Comparison of ENCODE assay signal across 16 mouse cellular contexts in the genomic region with DNA sequence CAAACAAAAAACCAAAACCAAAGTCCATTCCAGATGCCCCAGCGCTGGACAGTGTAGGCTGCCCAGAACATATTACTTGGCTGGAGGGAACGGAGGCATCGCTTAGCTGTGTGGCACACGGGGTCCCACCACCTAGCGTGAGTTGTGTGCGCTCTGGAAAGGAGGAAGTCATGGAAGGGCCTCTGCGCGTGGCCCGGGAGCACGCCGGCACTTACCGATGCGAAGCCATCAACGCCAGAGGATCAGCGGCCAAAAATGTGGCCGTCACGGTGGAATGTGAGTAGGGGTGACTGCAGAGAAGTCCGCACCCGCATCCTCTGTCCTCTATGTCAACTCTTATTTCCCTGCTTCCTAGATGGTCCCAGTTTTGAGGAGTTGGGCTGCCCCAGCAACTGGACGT. TPM values are rescaled to one million over a fixed set of nuclear protein-coding genes. Genes with fewer than 3 reads are reported as not detected.
DNase-seq lines count a peak whose midpoint lies in the region; ATAC-seq and TF ChIP-seq lines count a peak whose summit lies in the region.
"Had no signal": no experiment of that assay in that cellular context is flagged by ENCODE, and none has a peak within 500 bp of the region (broad histone marks: within the 10 kb centered on the region; RNA-seq: fewer than 3 reads in every experiment).

No protein-coding gene starts in this region.

- no peak for ATAC-seq in heart, embryonic 11.5 days (replicated peaks; ENCODE audit: insufficient number of reproducible peaks, low FRiP score, low TSS enrichment)
- ATAC-seq in granulocyte monocyte progenitor cell, adult 5-6 weeks (replicated peaks; ENCODE audit: poor library complexity, severe bottlenecking) = 0 out of 2 replicates have a peak, but pooled peaks have one; percentile 20
- no peak for ATAC-seq in midbrain, postnatal 0 days (ENCODE audit: low FRiP score)

- no peak overlapping the region for H3K27ac ChIP-seq in heart, embryonic 11.5 days (ENCODE audit: low read depth, low read length)
- H3K27ac ChIP-seq in left cerebral cortex, adult 2 months = peak overlapping the region; percentile 50
- no peak overlapping the region for H3K27ac ChIP-seq in midbrain, postnatal 0 days (ENCODE audit: low read depth, low read length)
- H3K27ac ChIP-seq: macrophage; stomach, embryonic 15.5 days had no signal

- peaks cover 86% of the 10 kb centered on the region for H3K27me3 ChIP-seq in heart, embryonic 11.5 days (ENCODE audit: control insufficient read depth, insufficient read depth, low read length)
- peaks cover 56% of the 10 kb centered on the region for H3K27me3 ChIP-seq in midbrain, postnatal 0 days (ENCODE audit: insufficient read depth, low read length)

- 8% methylated on average over 20 of the region's 20 CpGs for WGBS in heart, embryonic 11.5 days (ENCODE audit: insufficient replicate concordance)
- 14% methylated on average over 20 of the region's 20 CpGs for WGBS in midbrain, postnatal 0 days

- peaks cover 34% of the 10 kb centered on the region for H3K4me1 ChIP-seq in heart, embryonic 11.5 days (ENCODE audit: control insufficient read depth, insufficient read depth, low read length)
- H3K4me1 ChIP-seq in midbrain, postnatal 0 days (ENCODE audit: insufficient read depth, low read length) = peaks cover 33% of the 10 kb centered on the region; the same call in 1 of the 2 replicates

- no peaks in the 10 kb centered on the region for H3K36me3 ChIP-seq in heart, embryonic 11.5 days (ENCODE audit: control insufficient read depth, insufficient read depth, low read length)
- H3K36me3 ChIP-seq in midbrain, postnatal 0 days (ENCODE audit: insufficient read depth, low read length) = no peaks in the 10 kb centered on the region
- H3K36me3 ChIP-seq: stomach, embryonic 15.5 days had no signal

- peak overlapping the region; percentile 32 for H3K4me3 ChIP-seq in heart, embryonic 11.5 days (ENCODE audit: low read depth, low read length)
- H3K4me3 ChIP-seq in left cerebral cortex, adult 2 months = 0 out of 2 replicates have a peak overlapping the region, but pooled peaks have one; percentile 11
- H3K4me3 ChIP-seq in midbrain, postnatal 0 days (ENCODE audit: low read depth, low read length) = peak overlapping the region; percentile 42
- H3K4me3 ChIP-seq: stomach, embryonic 15.5 days had no signal

- H3K9me3 ChIP-seq in heart, embryonic 11.5 days (replicated peaks; ENCODE audit: control insufficient read depth, low read length) = no peaks in the 10 kb centered on the region
- H3K9me3 ChIP-seq in midbrain, postnatal 0 days (ENCODE audit: low read length) = no peaks in the 10 kb centered on the region
- H3K9me3 ChIP-seq: stomach, embryonic 15.5 days had no signal

- peak overlapping the region; percentile 59; the same call in 1 of the 2 replicates for H3K4me2 ChIP-seq in heart, embryonic 11.5 days
- H3K4me2 ChIP-seq in midbrain, postnatal 0 days (ENCODE audit: low read depth, low read length, poor library complexity, severe bottlenecking) = peak overlapping the region; percentile 58
- H3K4me2 ChIP-seq: stomach, embryonic 15.5 days had no signal

- no peak for TF ChIP-seq CTCF in left cerebral cortex, adult 2 months (IDR thresholded peaks at IDR 0.05)
- TF ChIP-seq CTCF in midbrain, postnatal 0 days (IDR thresholded peaks at IDR 0.05) = no peak

- H3K9ac ChIP-seq in heart, embryonic 11.5 days (ENCODE audit: low read depth, low read length) = no peak overlapping the region
- H3K9ac ChIP-seq in midbrain, postnatal 0 days (replicated peaks; ENCODE audit: low read length, poor library complexity, severe bottlenecking) = no peak overlapping the region
- H3K9ac ChIP-seq: stomach, embryonic 15.5 days had no signal

- no peak for DNase-seq in heart, adult 9 months (ENCODE audit: low spot score in 2 of 2)
- no peak for DNase-seq in left cerebral cortex, adult 2 months (ENCODE audit: extremely low spot score in 1 of 2, low spot score in 2 of 2)
- no peak for DNase-seq in left cerebral cortex, postnatal 14 days (ENCODE audit: low spot score in 2 of 2)
- DNase-seq in midbrain, postnatal 0 days (ENCODE audit: low spot score) = no peak
- no peak for DNase-seq in left cerebral cortex, postnatal 36 days (ENCODE audit: low spot score in 2 of 2)
- DNase-seq in cerebellum, adult 11 months = no peak
- DNase-seq: adrenal gland, postnatal 36 days; cerebellum, adult 8-10 months; kidney, adult 11 months; layer of hippocampus, adult 9-11 months had no signal

- intact Hi-C loops in left cerebral cortex, adult 2 months (cut with DNase I) = no loop called here
- intact Hi-C loops in left cerebral cortex, postnatal 14 days (cut with DNase I) = no loop called here
- intact Hi-C loops in left cerebral cortex, postnatal 36 days (cut with DNase I) = no loop called here

RNA-seq across cellular contexts. Expression of a gene that starts 4.3 kb away (rescaled TPM):
- polyA plus RNA-seq in heart, embryonic 11.5 days (2014; fragmentation: Nextera tagmentation; extraction: Ambion mirVana) = not detected in 2 replicates
- 100 to 1,000 TPM; 230 to 248 TPM for total RNA-seq in left cerebral cortex, adult 2 months (2021)
- 100 to 1,000 TPM; 294 to 307 TPM for total RNA-seq in left cerebral cortex, postnatal 14 days (2021)
- total RNA-seq in granulocyte monocyte progenitor cell, adult 5-6 weeks (2014; fragmentation: Nextera tagmentation) = 0.36 TPM in 1 of 2 replicates, not detected in the other
- total RNA-seq in granulocyte monocyte progenitor cell, adult 5-6 weeks (2017) = 0.04 TPM in 1 of 2 replicates, not detected in the other
- 6.3 and 7.7 TPM in 2 replicates for total RNA-seq in midbrain, postnatal 0 days (2014; rRNA removed)
- 4.1 and 4.2 TPM in 2 replicates for polyA plus RNA-seq in midbrain, postnatal 0 days (2015; fragmentation: Nextera tagmentation; extraction: Ambion mirVana)
- total RNA-seq in left cerebral cortex, postnatal 36 days (2021) = 100 to 1,000 TPM; 235 to 249 TPM
- total RNA-seq: liver, adult 2 months had no signal
- polyA plus RNA-seq: neural tube, embryonic 11.5 days had no signal

RNA-seq across cellular contexts. Expression of a gene that starts 7.0 kb away (rescaled TPM):
- polyA plus RNA-seq in heart, embryonic 11.5 days (2014; fragmentation: Nextera tagmentation; extraction: Ambion mirVana) = 18.9 and 25.4 TPM in 2 replicates
- 1 to 10 TPM; 1.5 to 1.6 TPM for total RNA-seq in left cerebral cortex, adult 2 months (2021)
- under 1 TPM in 1 of 2 experiments, not detected in 1; 0.86 TPM for total RNA-seq in left cerebral cortex, postnatal 14 days (2021)
- total RNA-seq in granulocyte monocyte progenitor cell, adult 5-6 weeks (2014; fragmentation: Nextera tagmentation) = 2.1 and 2.3 TPM in 2 replicates
- 0.31 and 1.2 TPM in 2 replicates for total RNA-seq in granulocyte monocyte progenitor cell, adult 5-6 weeks (2017)
- total RNA-seq in midbrain, postnatal 0 days (2014; rRNA removed) = not detected in 2 replicates
- 0.30 TPM in 1 of 2 replicates, not detected in the other for polyA plus RNA-seq in midbrain, postnatal 0 days (2015; fragmentation: Nextera tagmentation; extraction: Ambion mirVana)
- 1 to 10 TPM; 1.2 to 1.3 TPM for total RNA-seq in left cerebral cortex, postnatal 36 days (2021)
- polyA plus RNA-seq: macrophage had no signal

RNA-seq across cellular contexts. Expression of a gene that starts 20.4 kb away (rescaled TPM):
- polyA plus RNA-seq in heart, embryonic 11.5 days (2014; fragmentation: Nextera tagmentation; extraction: Ambion mirVana) = 8.1 and 8.5 TPM in 2 replicates
- total RNA-seq in left cerebral cortex, adult 2 months (2021) = 1 to 10 TPM; 2.0 to 3.6 TPM
- 1 to 10 TPM; 3.0 to 3.6 TPM for total RNA-seq in left cerebral cortex, postnatal 14 days (2021)
- 11.6 and 14.7 TPM in 2 replicates for total RNA-seq in granulocyte monocyte progenitor cell, adult 5-6 weeks (2014; fragmentation: Nextera tagmentation)
- 5.9 and 8.0 TPM in 2 replicates for total RNA-seq in granulocyte monocyte progenitor cell, adult 5-6 weeks (2017)
- 4.5 and 5.2 TPM in 2 replicates for total RNA-seq in midbrain, postnatal 0 days (2014; rRNA removed)
- polyA plus RNA-seq in midbrain, postnatal 0 days (2015; fragmentation: Nextera tagmentation; extraction: Ambion mirVana) = 3.4 and 3.6 TPM in 2 replicates
- 1 to 10 TPM; 2.4 to 3.2 TPM for total RNA-seq in left cerebral cortex, postnatal 36 days (2021)

RNA-seq across cellular contexts. Expression of a gene that starts 30.7 kb away (rescaled TPM):
- 0.28 and 1.8 TPM in 2 replicates for polyA plus RNA-seq in heart, embryonic 11.5 days (2014; fragmentation: Nextera tagmentation; extraction: Ambion mirVana)
- 1 to 10 TPM in 1 of 2 experiments, not detected in 1; 1.3 TPM for total RNA-seq in left cerebral cortex, adult 2 months (2021)
- 1 to 10 TPM in 1 of 2 experiments, not detected in 1; 1.8 TPM for total RNA-seq in left cerebral cortex, postnatal 14 days (2021)
- 6.2 TPM in 1 of 2 replicates, not detected in the other for total RNA-seq in granulocyte monocyte progenitor cell, adult 5-6 weeks (2014; fragmentation: Nextera tagmentation)
- total RNA-seq in granulocyte monocyte progenitor cell, adult 5-6 weeks (2017) = not detected in 2 replicates
- 10.7 TPM in 1 of 2 replicates, not detected in the other for total RNA-seq in midbrain, postnatal 0 days (2014; rRNA removed)
- polyA plus RNA-seq in midbrain, postnatal 0 days (2015; fragmentation: Nextera tagmentation; extraction: Ambion mirVana) = 0.20 TPM in 1 of 2 replicates, not detected in the other
- not detected for total RNA-seq in left cerebral cortex, postnatal 36 days (2021)
- total RNA-seq: adrenal gland, postnatal 36 days; liver, adult 2 months had no signal
- polyA plus RNA-seq: macrophage; stomach, embryonic 15.5 days had no signal

RNA-seq across cellular contexts. Expression of a gene that starts 33.6 kb away (rescaled TPM):
- polyA plus RNA-seq in heart, embryonic 11.5 days (2014; fragmentation: Nextera tagmentation; extraction: Ambion mirVana) = 140 and 147 TPM in 2 replicates
- total RNA-seq in left cerebral cortex, adult 2 months (2021) = 10 to 100 TPM; 59.2 to 64.2 TPM
- 10 to 100 TPM; 58.7 to 62.9 TPM for total RNA-seq in left cerebral cortex, postnatal 14 days (2021)
- 44.8 and 73.4 TPM in 2 replicates for total RNA-seq in granulocyte monocyte progenitor cell, adult 5-6 weeks (2014; fragmentation: Nextera tagmentation)
- total RNA-seq in granulocyte monocyte progenitor cell, adult 5-6 weeks (2017) = 44.5 and 46.0 TPM in 2 replicates
- total RNA-seq in midbrain, postnatal 0 days (2014; rRNA removed) = 62.9 and 80.9 TPM in 2 replicates
- 105 TPM in 2 replicates for polyA plus RNA-seq in midbrain, postnatal 0 days (2015; fragmentation: Nextera tagmentation; extraction: Ambion mirVana)
- 10 to 100 TPM; 59.6 to 62.5 TPM for total RNA-seq in left cerebral cortex, postnatal 36 days (2021)

Comparison
In these comparisons a context has a peak if more than half of its experiments do, and no peak if none do; other contexts are left out.
1. RNA of a gene that starts 4.3 kb away (total RNA-seq): 294 to 307 TPM in left cerebral cortex, postnatal 14 days, 235 to 249 TPM in left cerebral cortex, postnatal 36 days and 230 to 248 TPM in left cerebral cortex, adult 2 months; 6.3 to 7.7 TPM in midbrain, postnatal 0 days and 0.04 to 0.36 TPM in granulocyte monocyte progenitor cell, adult 5-6 weeks; every median in the first group is over 10 times any median in the second.
2. Peak in every context shown above with its lines, with median percentiles within 50 percentile points of each other: H3K4me3 ChIP-seq.